Mouse (Mus musculus) lung, postnatal 25 days (tissue): ENCODE results near the gene Cdip1.
"Not testable (repeated sequence)": the region's sequence is repeated elsewhere in the genome, so short reads cannot be mapped to it uniquely, and the experiment has no call there.

Source experiments
- DNase-seq: peaks from one replicate; pipeline ENCODE4 v3.0.0; 2022; ENCODE audit warnings: low spot score

The Cdip1 gene

GRCm38 (mm10) chr16:4773289-4773970, 16.7 kb downstream of the Cdip1 start:
- no peak for DNase-seq

GRCm38 (mm10) chr16:4768719-4769118, 21.4 kb downstream of the Cdip1 start:
- no peak for DNase-seq

GRCm38 (mm10) chr16:4767012-4767790, 22.9 kb downstream of the Cdip1 start:
- no peak for DNase-seq

- DNase-seq: no peak
These were observed 24.2 kb downstream of the Cdip1 start for GRCm38 (mm10) chr16:4765852-4766251.

GRCm38 (mm10) chr16:4763276-4763675, 26.8 kb downstream of the Cdip1 start:
- DNase-seq: peak; percentile 69

- DNase-seq: no peak
These were observed 27.7 kb downstream of the Cdip1 start for GRCm38 (mm10) chr16:4762437-4762836.

GRCm38 (mm10) chr16:4756660-4757335, 33.3 kb downstream of the Cdip1 start:
- not testable (repeated sequence) for DNase-seq

GRCm38 (mm10) chr16:4754045-4754444, 36.0 kb downstream of the Cdip1 start:
- DNase-seq: no peak

GRCm38 (mm10) chr16:4752155-4752554, 37.9 kb downstream of the Cdip1 start:
- DNase-seq: no peak

- no peak for DNase-seq
These were observed 47.9 kb downstream of the Cdip1 start for GRCm38 (mm10) chr16:4742186-4742585.

GRCm38 (mm10) chr16:4739994-4740393, 50.1 kb downstream of the Cdip1 start:
- DNase-seq: no peak

- no peak for DNase-seq
These were observed 53.8 kb downstream of the Cdip1 start for GRCm38 (mm10) chr16:4736262-4736661.

- DNase-seq: no peak
These were observed 59.2 kb downstream of the Cdip1 start for GRCm38 (mm10) chr16:4730776-4731358.

GRCm38 (mm10) chr16:4727963-4728362, 62.1 kb downstream of the Cdip1 start:
- DNase-seq: no peak

- no peak for DNase-seq
These were observed 62.6 kb downstream of the Cdip1 start for GRCm38 (mm10) chr16:4727526-4727925.

- peak; percentile 36 for DNase-seq
These were observed 63.5 kb downstream of the Cdip1 start for GRCm38 (mm10) chr16:4726528-4727128.

GRCm38 (mm10) chr16:4725780-4726527, 64.1 kb downstream of the Cdip1 start, which contains the start of gene Hmox2:
Gene Hmox2 (plus strand): TSS chr16:4726361.
- peak; percentile 96 for DNase-seq

- DNase-seq: no peak
These were observed 64.8 kb downstream of the Cdip1 start for GRCm38 (mm10) chr16:4725266-4725665.

- DNase-seq: no peak
These were observed 67.2 kb downstream of the Cdip1 start for GRCm38 (mm10) chr16:4722915-4723209.

GRCm38 (mm10) chr16:4722128-4722914, 67.8 kb downstream of the Cdip1 start:
- DNase-seq: peak; percentile 37
